Mouse (Mus musculus): Measurements from ENCODE around the gene Ceacam9. TPM values are rescaled to one million over a fixed set of nuclear protein-coding genes. Genes with fewer than 3 reads are reported as not detected.
"Not testable (repeated sequence)": the region's sequence is repeated elsewhere in the genome, so short reads cannot be mapped to it uniquely, and the experiment has no call there.

Gene Ceacam9
- total RNA-seq (2017): not detected in 3 replicates

DNA sequence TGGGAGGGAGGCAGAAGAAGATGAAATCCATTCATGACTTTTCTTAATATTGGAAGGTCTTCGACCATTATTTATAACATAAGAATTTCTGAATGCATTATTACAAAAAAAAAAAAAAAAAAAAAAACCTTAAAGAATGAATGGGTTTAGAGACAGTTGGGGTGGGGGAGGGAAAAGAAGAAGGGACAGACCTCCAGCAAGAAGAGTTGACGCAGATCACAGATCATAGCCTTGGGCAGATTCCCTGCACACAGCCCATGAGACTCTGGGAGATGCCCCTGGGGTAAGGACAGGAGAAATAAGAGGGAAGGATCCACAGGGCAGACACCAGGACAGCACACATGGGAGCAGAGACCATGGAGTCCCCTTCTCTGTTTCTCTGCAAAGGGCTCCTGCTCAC lies at the start of gene Ceacam9:
TSS of gene Ceacam9 (plus strand) at position 301 of the 400 bp plus-strand sequence.
- no peak for ATAC-seq (replicated peaks; ENCODE audit: insufficient number of reproducible peaks, low FRiP score, low TSS enrichment, poor library complexity, severe bottlenecking)

DNA sequence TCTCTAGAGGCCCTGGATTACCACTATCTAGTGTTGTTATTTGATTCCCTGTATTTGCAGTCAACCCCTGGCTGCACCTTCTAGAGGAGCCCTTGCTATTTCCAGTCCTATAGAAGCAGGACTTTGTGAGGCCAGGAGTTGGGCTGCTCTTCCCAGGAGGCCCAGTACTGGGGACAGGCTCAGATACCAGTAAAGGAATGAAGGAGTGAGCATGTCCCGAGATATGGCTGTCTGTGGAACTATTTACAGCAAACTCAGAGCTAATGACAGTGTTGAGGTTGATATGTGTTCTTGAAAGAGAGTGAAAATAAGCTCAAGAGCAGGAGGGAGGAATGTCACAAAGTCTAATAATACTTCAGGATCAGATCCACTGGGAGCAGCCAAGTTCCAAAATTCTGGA lies 47.9 kb upstream of the Ceacam9 start:
- ATAC-seq (replicated peaks; ENCODE audit: insufficient number of reproducible peaks, low FRiP score, low TSS enrichment, poor library complexity, severe bottlenecking): no peak

DNA sequence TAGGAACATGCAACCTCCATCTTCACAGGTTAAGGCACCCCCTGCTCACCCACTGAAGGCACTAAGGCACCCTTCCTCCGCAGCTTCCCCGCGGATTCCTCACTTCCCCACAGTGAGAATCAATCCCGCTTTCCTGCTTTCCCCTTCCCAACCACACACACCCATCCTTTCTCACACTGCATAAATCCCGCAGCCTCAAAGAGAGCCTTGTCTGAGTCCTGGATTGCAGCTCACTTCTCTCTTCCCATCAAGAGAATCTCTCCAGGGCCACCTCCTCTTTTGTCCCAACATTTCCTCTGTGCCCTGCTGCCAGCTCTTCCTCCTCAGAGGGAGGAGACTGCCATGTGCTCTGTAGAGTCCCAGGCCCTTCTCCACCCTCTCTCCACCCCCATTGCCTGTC lies 47.0 kb upstream of the Ceacam9 start:
- ATAC-seq (replicated peaks; ENCODE audit: insufficient number of reproducible peaks, low FRiP score, low TSS enrichment, poor library complexity, severe bottlenecking): not testable (repeated sequence)

DNA sequence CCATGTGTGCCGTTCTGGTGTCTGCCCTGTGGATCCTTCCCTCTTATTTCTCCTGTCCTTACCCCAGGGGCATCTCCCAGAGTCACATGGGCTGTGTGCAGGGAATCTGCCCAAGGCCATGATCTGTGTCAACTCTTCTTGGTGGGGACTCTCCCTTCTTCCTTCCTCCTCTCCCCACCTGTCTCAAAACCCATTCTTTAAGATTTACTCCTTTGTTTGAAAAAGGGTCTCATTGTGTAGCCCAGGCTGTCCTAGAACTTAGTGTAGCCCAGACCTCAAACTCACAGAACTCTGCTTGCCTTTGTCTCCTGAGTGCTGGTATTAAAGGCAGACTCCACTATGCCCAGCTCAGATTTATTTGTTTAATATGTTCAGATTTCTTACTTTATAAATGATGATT lies 46.1 kb upstream of the Ceacam9 start, which contains the start of gene Ceacam15:
TSS of gene Ceacam15 (minus strand) at position 101 of the 400 bp plus-strand sequence.
- no peak for ATAC-seq (replicated peaks; ENCODE audit: insufficient number of reproducible peaks, low FRiP score, low TSS enrichment, poor library complexity, severe bottlenecking)

DNA sequence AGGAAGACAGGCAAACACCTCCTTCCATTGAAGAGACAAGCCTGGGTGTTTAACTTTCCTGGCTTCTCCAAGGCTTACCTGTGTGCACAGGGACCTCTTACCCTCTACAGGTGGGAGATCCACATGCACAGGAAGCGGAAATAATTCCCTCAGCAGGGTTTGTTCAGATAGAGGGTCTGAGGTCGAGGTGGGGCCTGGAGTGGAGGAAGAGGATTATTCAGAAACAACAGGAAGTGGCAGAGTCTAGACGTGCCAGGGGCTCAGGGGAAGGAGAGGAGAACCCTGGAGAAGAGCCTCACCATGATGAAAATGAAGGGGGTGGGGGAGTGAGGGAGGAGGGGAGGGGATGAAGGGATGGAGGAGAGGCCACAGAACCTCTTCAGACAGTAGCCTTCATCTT lies 41.5 kb upstream of the Ceacam9 start:
- ATAC-seq (replicated peaks; ENCODE audit: insufficient number of reproducible peaks, low FRiP score, low TSS enrichment, poor library complexity, severe bottlenecking): not testable (repeated sequence)

DNA sequence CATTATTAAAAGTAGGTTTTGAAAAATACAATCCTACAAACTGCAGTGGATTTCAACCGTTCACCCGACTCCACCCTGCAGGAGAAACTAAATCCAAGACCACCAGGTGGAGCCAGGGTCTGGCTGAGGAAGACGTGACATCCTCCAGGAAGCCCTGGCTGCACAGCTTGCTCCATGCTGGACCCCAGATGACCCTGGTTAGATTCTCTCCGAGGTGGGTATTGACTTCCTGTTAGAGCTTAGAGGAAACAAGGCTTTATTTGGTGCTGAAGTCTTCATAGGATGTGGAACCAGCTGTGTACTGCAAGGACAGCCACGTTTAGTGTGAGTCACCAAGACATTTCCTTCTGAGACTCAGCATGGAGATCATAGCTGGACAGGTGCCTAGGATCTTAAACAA lies 32.5 kb upstream of the Ceacam9 start:
- ATAC-seq (replicated peaks; ENCODE audit: insufficient number of reproducible peaks, low FRiP score, low TSS enrichment, poor library complexity, severe bottlenecking): no peak

DNA sequence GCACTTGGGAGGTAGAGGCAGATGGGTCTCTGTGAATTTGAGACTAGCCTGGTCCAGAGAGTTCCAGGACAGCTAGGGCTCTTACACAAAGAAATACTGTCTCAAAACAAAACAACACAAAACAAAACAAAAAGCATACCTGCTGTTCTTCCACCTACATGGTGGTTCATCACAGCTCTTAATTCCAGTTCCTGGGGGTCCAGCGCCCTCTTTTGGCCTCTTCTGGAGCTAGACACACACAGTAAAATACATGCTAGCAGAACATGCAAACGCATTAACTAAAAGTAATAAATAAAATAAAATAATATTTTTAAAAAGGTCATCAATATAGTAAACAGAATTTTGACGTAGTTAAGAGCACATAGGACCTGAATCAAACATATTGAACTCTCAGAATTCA lies 26.7 kb upstream of the Ceacam9 start:
- no peak for ATAC-seq (replicated peaks; ENCODE audit: insufficient number of reproducible peaks, low FRiP score, low TSS enrichment, poor library complexity, severe bottlenecking)

DNA sequence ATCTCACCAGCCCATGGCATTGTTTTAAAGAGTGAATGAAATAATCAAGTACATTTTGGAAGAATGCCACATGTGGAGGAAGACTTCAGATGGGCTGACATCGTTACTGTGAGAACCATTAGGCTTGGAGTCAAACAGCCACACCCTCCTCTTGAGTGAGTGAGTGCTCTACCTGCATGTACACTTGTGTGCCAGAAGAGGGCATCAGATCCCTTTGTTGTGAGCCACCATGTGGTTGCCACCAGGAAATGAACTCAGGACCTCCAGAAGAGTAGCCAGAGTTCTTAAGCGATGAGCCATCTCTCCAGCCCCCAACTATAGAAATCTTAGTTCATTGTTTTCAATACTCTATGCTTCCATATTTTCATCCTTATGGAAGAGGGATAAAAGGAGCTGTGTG lies 22.7 kb upstream of the Ceacam9 start:
- no peak for ATAC-seq (replicated peaks; ENCODE audit: insufficient number of reproducible peaks, low FRiP score, low TSS enrichment, poor library complexity, severe bottlenecking)

DNA sequence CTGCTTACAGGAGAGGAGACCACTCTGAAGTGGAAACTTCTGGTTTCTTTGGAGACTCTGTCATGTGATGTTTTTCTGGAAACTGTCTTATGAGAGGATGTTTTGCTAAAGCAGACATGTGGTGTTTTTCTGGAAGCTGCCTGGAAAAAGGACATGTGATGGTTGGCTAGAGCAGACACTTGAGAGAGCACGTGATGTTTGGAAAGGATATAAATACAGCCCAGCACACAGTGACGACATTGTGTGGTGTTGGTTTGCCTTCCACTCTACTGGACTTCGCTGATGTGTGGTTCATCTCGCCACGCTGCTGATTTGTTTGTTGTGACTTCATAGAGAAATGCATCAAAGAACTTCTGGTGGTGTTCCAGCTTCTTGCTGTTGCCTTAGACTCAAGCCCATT lies 21.1 kb upstream of the Ceacam9 start:
- ATAC-seq (replicated peaks; ENCODE audit: insufficient number of reproducible peaks, low FRiP score, low TSS enrichment, poor library complexity, severe bottlenecking): no peak

DNA sequence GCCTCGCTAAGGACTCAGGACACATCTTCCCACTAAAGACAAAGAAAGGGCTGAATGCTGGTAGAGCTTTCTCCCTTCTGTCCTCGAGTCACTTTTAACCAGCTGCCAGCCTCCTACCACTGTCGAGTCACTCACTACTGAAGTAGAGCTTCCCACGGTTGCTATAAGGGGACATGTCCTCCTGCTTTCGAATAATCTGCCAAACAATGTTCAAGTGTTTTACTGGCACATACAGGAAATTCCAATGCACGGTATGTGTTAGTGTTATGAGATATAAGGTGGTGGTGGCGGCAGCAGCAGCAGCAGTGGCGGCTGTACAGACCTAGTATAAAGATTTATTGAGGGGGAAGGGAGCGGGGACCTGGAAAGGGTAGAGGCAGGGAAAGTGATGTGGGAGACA lies 15.3 kb upstream of the Ceacam9 start:
- no peak for ATAC-seq (replicated peaks; ENCODE audit: insufficient number of reproducible peaks, low FRiP score, low TSS enrichment, poor library complexity, severe bottlenecking)

DNA sequence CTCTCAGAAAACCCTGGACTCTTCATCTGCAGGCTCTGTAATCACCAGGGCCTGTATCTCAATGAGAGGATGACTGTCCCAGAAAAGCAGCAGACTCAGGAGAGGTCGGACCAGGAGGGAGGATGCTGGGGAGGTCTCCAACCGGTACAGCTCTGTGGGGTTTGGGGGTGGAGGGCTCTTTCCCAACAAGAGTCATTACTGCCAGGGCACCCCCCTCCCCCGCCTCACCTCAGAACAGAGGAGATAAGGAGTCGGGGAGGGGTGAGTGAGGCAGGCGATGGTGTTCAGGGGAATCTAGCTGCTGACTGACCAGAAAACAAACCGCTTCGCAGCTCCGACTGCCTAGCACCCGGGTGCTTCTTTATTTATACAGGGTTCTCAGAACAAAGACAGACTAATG lies 13.5 kb upstream of the Ceacam9 start:
- no peak for ATAC-seq (replicated peaks; ENCODE audit: insufficient number of reproducible peaks, low FRiP score, low TSS enrichment, poor library complexity, severe bottlenecking)

DNA sequence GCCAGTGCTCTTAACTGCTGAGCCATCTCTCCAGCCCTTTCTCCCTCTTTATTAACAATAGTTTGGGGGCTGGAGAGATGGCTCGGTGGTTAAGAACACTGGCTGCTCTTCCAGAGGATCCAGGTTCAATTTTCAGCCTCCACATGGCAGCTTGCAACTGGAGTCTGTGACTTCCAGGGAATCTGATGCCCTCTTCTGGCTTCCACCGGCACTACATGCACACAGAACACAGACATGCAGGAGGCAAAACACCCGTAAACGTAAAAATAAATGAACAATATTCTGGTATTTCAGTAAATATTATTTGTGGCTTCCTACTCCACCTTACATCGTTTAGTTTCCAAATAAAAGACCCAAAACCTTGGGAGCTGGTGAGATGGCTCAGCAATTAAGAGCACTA lies 11.1 kb upstream of the Ceacam9 start:
- ATAC-seq (replicated peaks; ENCODE audit: insufficient number of reproducible peaks, low FRiP score, low TSS enrichment, poor library complexity, severe bottlenecking): no peak

DNA sequence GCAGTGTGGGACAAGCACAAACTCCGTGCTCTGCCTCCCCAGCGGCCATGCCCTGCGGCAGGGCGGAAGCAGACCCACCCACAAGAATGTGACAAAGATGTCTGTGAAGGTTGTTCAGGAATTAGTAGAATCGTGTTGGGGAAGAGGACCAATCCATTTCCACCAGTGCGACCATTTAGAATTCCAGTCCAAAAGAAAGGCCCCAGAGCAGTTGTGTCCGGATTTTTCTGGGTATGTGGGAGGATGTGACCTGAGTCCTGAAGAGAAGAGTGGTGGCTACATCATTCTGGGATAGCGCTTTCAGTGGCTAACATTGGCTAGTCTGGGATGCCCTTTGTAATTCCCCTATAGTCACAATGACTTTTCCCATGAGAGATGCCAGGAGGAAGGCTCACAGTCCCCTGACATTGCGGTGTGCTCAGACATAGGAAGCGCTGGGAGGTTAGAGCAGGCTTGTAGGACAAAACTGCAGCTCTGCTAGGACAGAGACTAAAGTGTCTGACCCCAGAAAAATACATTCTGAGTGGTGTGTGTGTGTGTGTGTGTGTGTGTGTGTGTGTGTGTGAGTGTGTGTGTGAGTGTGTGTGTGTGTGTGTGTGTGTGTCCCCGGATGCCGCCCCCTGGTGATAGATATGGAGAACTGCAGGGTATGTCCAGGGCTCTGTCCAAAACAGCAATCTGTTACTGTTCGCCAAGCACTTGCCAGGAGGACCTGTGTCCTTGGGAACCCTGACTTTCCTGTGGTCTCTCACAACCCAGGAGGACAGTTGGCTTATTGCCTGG lies 8.9 kb upstream of the Ceacam9 start:
- ATAC-seq (replicated peaks; ENCODE audit: insufficient number of reproducible peaks, low FRiP score, low TSS enrichment, poor library complexity, severe bottlenecking): no peak

DNA sequence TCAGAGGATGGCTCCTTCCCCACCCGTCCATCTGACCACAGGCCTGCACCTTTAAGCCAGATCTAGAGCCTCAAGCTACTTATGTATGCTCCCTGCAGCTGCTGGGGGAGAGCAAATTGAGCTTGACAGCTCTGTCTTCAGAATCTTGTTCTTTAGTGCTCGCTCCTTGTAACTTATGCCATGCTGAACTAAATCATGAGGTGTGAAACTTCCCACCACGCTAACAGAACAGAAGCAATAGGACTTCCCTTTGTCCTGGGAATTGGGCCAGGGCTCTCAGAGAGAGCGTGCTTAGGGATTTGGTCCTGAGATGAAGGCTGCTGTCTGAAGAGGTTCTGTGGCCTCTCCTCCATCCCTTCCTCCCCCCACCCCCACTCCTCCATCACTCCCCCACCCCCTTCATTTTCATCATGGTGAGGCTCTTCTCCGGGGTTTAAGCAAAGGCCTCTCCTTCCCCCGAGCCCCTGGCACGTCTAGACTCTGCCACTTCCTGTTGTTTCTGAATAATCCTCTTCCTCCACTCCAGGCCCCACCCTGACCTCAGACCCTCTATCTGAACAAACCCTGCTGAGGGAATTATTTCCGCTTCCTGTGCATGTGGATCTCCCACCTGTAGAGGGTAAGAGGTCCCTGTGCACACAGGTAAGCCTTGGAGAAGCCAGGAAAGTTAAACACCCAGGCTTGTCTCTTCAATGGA lies 5.1 kb upstream of the Ceacam9 start:
- not testable (repeated sequence) for ATAC-seq (replicated peaks; ENCODE audit: insufficient number of reproducible peaks, low FRiP score, low TSS enrichment, poor library complexity, severe bottlenecking)

DNA sequence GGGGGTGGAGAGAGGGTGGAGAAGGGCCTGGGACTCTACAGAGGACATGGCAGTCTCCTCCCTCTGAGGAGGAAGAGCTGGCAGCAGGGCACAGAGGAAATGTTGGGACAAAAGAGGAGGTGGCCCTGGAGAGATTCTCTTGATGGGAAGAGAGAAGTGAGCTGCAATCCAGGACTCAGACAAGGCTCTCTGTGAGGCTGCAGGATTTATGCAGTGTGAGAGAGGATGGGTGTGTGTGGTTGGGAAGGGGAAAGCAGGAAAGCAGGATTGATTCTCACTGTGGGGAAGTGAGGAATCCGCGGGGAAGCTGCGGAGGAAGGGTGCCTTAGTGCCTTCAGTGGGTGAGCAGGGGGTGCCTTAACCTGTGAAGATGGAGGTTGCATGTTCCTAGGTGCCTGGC lies 761 bp downstream of the Ceacam9 start:
- ATAC-seq (replicated peaks; ENCODE audit: insufficient number of reproducible peaks, low FRiP score, low TSS enrichment, poor library complexity, severe bottlenecking): not testable (repeated sequence)

DNA sequence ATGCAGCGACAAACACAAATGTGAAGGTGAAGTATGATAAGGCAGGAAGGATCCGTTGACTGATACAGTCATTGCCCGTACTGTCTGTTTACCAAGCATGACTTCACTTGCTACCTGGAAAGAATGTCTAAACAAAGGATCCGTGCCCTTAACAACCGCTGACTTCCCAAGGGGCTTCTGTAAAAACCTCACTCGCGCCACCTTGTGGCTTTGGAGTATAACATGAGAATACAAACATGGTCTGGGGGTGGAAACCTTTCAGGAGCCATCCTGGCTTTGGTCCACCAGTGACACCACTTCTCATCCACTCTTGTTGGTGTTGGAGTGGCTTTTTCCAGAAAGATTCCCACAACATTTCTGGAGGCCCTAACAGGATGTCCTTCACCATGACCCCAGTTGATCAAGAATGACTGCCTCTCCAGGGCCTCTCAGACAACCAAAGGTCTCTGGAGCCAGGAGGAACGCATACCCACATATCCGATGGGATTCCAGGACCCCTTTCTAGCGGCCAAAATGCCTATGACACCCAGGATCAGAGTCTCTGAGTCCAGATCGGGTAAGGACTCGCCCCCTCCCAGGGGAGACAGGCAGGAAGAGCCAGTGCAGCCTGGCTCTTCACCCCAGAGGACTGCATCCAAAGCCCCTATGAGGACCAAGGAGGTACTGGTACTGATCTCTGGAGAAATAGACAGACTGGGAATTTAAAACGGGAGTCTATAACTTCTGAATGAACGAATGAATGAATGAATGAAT lies 7.0 kb downstream of the Ceacam9 start:
- ATAC-seq (replicated peaks; ENCODE audit: insufficient number of reproducible peaks, low FRiP score, low TSS enrichment, poor library complexity, severe bottlenecking): peak; percentile 53; the same call in 1 of the 2 replicates

DNA sequence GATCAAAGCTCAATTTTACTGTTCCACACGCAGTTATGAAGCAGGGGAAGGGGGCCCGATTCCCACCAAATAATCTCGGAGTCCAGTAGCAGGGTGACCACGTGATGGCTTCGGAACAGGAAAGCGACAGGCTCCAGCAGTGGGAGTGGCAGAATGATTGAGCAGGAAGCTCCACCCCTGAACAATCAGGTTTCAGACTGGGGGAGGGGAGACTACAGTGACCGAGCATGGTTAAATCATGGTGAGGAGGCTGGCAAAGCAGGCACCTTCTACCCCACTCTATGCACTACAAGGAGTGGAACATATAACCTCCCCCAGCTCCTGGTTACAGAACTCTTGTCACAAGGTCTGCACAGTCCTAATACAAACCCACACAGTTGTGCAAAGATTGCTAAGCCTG lies 7.8 kb downstream of the Ceacam9 start:
- not testable (repeated sequence) for ATAC-seq (replicated peaks; ENCODE audit: insufficient number of reproducible peaks, low FRiP score, low TSS enrichment, poor library complexity, severe bottlenecking)

DNA sequence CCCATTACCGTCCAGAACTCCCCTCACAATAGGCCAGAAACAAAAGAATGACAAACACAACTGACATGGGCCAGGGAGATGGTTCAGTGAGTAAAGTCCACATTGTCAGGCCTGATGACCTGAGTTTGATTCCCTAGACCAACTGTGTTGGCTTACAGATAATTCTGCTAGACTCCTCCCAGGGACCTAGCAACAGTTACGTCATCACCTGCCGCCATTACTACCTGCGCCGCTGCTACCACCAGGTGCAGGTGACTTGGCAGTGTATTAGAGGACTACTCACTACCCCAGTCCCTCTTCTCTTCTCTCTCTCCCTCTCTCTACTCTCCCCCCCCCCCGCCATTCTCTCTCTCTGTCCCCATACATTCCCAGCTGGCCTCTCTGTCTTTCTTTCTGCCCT lies 9.1 kb downstream of the Ceacam9 start:
- ATAC-seq (replicated peaks; ENCODE audit: insufficient number of reproducible peaks, low FRiP score, low TSS enrichment, poor library complexity, severe bottlenecking): no peak

DNA sequence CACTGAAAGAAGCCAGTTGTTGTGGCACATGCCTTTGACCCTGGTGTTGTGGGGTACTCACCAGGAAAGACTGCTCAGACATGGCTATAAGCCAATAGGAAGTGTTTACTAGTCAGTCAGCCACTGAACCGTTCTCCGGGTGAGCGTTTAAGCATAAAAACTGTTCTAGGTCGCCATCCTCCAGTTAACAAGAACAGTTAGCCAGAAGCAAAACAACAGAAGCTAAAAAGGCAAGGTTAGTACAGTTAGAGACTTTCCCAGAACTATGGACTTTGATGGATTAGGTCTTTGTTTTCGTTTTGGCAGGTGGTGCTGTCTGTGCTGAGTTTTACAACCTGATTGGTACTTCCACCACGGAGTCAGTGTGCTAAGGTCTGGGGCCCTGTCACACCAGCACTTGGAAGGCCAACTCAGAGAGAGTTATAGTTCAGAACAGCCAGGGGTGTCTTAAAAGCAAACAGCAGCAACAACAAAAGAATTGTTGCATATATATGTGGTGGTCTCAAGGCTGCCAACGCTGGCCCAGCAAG lies 10.2 kb downstream of the Ceacam9 start:
- no peak for ATAC-seq (replicated peaks; ENCODE audit: insufficient number of reproducible peaks, low FRiP score, low TSS enrichment, poor library complexity, severe bottlenecking)
